Mouse (Mus musculus) testis, adult 2 months (tissue): ENCODE measurements around the gene Tbc1d21.

Source experiments
- CTCF ChIP-seq: fragments of 200-500 bp; IDR thresholded peaks from 2 replicates; pipeline ENCODE4 v1.5.1; 2012; ENCODE audit warnings: low read depth, mild to moderate bottlenecking, inconsistent platforms, low read length, moderate library complexity; ENCODE audit not compliant: control insufficient read depth, insufficient read depth, insufficient replicate concordance
- POLR2A ChIP-seq: fragments of 200-500 bp; IDR thresholded peaks from 2 replicates; pipeline ENCODE4 v1.6.1; 2012; ENCODE audit warnings: low read depth, mild to moderate bottlenecking, inconsistent platforms, low read length, moderate library complexity; ENCODE audit not compliant: control insufficient read depth

DNA sequence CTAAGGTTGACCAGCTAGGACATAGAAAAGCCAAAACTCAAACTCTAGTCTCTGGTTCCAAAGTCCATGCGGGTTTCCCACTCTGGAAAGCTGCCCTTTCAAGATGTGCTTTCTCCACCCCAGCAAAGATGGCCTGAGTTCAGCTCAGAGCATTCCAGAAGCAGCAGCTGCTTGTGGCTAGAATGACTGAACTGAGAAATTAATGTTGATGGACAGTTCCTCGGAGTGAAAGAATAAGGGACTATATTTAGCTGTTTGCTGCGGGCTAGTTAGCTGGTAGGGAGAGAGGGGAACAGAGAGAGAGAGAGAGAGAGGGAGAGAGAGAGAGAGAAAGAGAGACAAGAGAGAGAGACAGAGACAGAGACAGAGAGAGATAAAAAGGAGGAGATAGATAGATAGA is 39.0 kb downstream of the Tbc1d21 start:
- no peak for TF ChIP-seq POLR2A
- TF ChIP-seq CTCF: no peak
